Mouse (Mus musculus): ENCODE measurements around the gene Fam19a5. TPM values are rescaled to one million over a fixed set of nuclear protein-coding genes. Genes with fewer than 3 reads are reported as not detected.

Gene Fam19a5
- polyA plus RNA-seq, 1 experiment from 2014 or later = 0.58 TPM

- H3K27me3 ChIP-seq (replicated peaks; ENCODE audit: control insufficient read depth, insufficient read depth, low read length) = no peaks in the 10 kb centered on the region
- no peak overlapping the region for H3K4me2 ChIP-seq
- DNase-seq (ENCODE audit: low spot score) (no peak), ATAC-seq (replicated peaks; ENCODE audit: low FRiP score) (no peak)
- 0 out of 2 replicates have a peak, but pooled peaks cover 3% of the 10 kb centered on the region for H3K9me3 ChIP-seq (ENCODE audit: control insufficient read depth, low read length)
- WGBS = 91% methylated on average over 13 of the region's 13 CpGs
- no peaks in the 10 kb centered on the region for H3K36me3 ChIP-seq (ENCODE audit: control insufficient read depth, insufficient read depth, low read length)
- H3K9ac ChIP-seq (ENCODE audit: low read depth, low read length) = no peak overlapping the region
- H3K27ac ChIP-seq (ENCODE audit: low read depth, low read length) = no peak overlapping the region
- no peak overlapping the region for H3K4me3 ChIP-seq (ENCODE audit: low read depth, low read length)
- H3K4me1 ChIP-seq (replicated peaks; ENCODE audit: control insufficient read depth, insufficient read depth, low read length) = no peaks in the 10 kb centered on the region
Observed at GRCm38 (mm10) chr15:87666041-87666750, 122.1 kb downstream of the Fam19a5 start.

DNA sequence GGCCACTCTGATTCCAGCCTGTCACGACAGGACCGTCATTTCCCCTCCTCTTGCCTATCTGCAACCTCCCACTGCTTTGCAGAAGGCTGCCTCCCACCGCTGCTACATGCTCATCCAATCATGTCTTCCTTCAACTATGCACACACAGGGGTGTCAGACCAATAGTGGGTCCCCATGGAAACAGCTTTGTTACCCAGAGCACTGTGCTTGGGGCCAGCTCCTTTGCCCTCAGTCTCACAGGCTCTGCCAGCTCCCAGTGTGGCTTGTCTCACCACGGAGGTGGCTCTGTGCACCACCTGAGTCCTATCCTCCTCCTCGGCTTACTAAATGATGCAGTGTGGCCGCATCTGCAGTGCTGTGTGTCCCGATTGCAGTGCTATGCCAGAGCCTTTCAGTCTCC, 123.3 kb downstream of the Fam19a5 start:
- H3K27ac ChIP-seq (ENCODE audit: low read depth, low read length) = no peak overlapping the region
- no peaks in the 10 kb centered on the region for H3K36me3 ChIP-seq (ENCODE audit: control insufficient read depth, insufficient read depth, low read length)
- H3K27me3 ChIP-seq (replicated peaks; ENCODE audit: control insufficient read depth, insufficient read depth, low read length) = no peaks in the 10 kb centered on the region
- H3K4me1 ChIP-seq (replicated peaks; ENCODE audit: control insufficient read depth, insufficient read depth, low read length) = no peaks in the 10 kb centered on the region
- H3K4me2 ChIP-seq = no peak overlapping the region
- DNase-seq (ENCODE audit: low spot score) (no peak), ATAC-seq (replicated peaks; ENCODE audit: low FRiP score) (no peak)
- 0 out of 2 replicates have a peak, but pooled peaks cover 3% of the 10 kb centered on the region for H3K9me3 ChIP-seq (ENCODE audit: control insufficient read depth, low read length)
- WGBS = 79% methylated on average over 7 of the region's 7 CpGs
- H3K4me3 ChIP-seq (ENCODE audit: low read depth, low read length) = no peak overlapping the region
- H3K9ac ChIP-seq (ENCODE audit: low read depth, low read length) = no peak overlapping the region

DNA sequence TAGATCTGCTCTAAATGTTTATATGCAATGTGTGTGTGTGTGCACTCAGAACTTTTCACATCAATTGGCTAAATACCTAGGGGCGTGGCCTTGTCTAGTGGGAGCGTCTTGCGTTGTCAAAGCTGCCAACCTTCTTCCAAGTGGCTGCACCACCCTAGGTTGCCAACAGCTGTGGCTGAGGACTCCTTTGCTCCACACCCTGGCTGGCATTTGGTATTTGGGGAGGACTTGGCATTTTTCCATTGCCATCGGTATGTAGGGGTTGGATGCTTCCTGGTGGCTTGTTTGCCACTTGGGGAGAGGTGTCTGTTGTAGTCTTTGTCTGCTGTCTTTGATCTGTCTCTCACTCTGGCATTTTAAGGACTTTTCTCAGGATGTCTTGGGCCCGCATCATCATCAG, 124.0 kb downstream of the Fam19a5 start:
- H3K9ac ChIP-seq (ENCODE audit: low read depth, low read length) = no peak overlapping the region
- H3K4me3 ChIP-seq (ENCODE audit: low read depth, low read length) = no peak overlapping the region
- H3K9me3 ChIP-seq (ENCODE audit: control insufficient read depth, low read length) = 0 out of 2 replicates have a peak, but pooled peaks cover 3% of the 10 kb centered on the region
- H3K36me3 ChIP-seq (ENCODE audit: control insufficient read depth, insufficient read depth, low read length) = no peaks in the 10 kb centered on the region
- 81% methylated on average over 5 of the region's 5 CpGs for WGBS
- no peak for DNase-seq (ENCODE audit: low spot score)
- H3K4me1 ChIP-seq (replicated peaks; ENCODE audit: control insufficient read depth, insufficient read depth, low read length) = no peaks in the 10 kb centered on the region
- ATAC-seq (replicated peaks; ENCODE audit: low FRiP score) = no peak
- H3K27me3 ChIP-seq (replicated peaks; ENCODE audit: control insufficient read depth, insufficient read depth, low read length) = no peaks in the 10 kb centered on the region
- no peak overlapping the region for H3K4me2 ChIP-seq
- no peak overlapping the region for H3K27ac ChIP-seq (ENCODE audit: low read depth, low read length)

GRCm38 (mm10) chr15:87671929-87672328, 127.8 kb downstream of the Fam19a5 start:
- Histone ChIP-seq H3K27me3 (replicated peaks; ENCODE audit: control insufficient read depth, insufficient read depth, low read length) (no peaks in the 10 kb centered on the region), H3K4me1 (replicated peaks; ENCODE audit: control insufficient read depth, insufficient read depth, low read length) (no peaks in the 10 kb centered on the region), H3K36me3 (ENCODE audit: control insufficient read depth, insufficient read depth, low read length) (no peaks in the 10 kb centered on the region), H3K4me3 (ENCODE audit: low read depth, low read length) (no peak overlapping the region), H3K27ac (ENCODE audit: low read depth, low read length) (no peak overlapping the region), H3K9ac (ENCODE audit: low read depth, low read length) (no peak overlapping the region), H3K4me2 (no peak overlapping the region), H3K9me3 (ENCODE audit: control insufficient read depth, low read length) (no peaks in the 10 kb centered on the region)
- DNase-seq (ENCODE audit: low spot score) = no peak
- WGBS = 82% methylated on average over 9 of the region's 9 CpGs
- no peak for ATAC-seq (replicated peaks; ENCODE audit: low FRiP score)

DNA sequence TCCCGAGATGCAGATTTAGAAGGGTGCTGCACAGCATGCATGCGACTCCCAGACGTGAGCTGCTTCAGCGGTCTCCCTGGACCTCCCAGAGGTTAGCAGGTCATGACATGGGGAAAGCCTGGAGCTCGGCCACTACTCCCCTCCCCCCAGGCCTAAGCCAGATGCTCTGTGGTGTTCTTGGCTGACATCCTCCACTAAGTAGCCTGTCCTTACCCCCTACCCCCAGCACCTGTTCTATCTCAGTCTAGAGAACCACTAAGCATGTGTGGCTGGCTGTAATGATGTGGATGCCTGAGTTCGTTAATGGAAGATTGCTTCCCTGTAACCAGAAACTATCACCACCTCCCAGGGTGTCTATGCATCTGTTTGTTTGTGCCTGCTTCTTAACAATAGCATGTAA, 134.6 kb downstream of the Fam19a5 start:
- ATAC-seq (replicated peaks; ENCODE audit: low FRiP score) (no peak), DNase-seq (ENCODE audit: low spot score) (no peak)
- Histone ChIP-seq H3K4me2 (no peak overlapping the region), H3K4me1 (replicated peaks; ENCODE audit: control insufficient read depth, insufficient read depth, low read length) (no peaks in the 10 kb centered on the region), H3K27me3 (replicated peaks; ENCODE audit: control insufficient read depth, insufficient read depth, low read length) (no peaks in the 10 kb centered on the region), H3K4me3 (ENCODE audit: low read depth, low read length) (no peak overlapping the region), H3K27ac (ENCODE audit: low read depth, low read length) (no peak overlapping the region), H3K36me3 (ENCODE audit: control insufficient read depth, insufficient read depth, low read length) (no peaks in the 10 kb centered on the region), H3K9ac (ENCODE audit: low read depth, low read length) (no peak overlapping the region), H3K9me3 (ENCODE audit: control insufficient read depth, low read length) (no peaks in the 10 kb centered on the region)
- 57% methylated on average over 6 of the region's 6 CpGs for WGBS

- ATAC-seq (replicated peaks; ENCODE audit: low FRiP score) = no peak
- no peaks in the 10 kb centered on the region for H3K4me1 ChIP-seq (replicated peaks; ENCODE audit: control insufficient read depth, insufficient read depth, low read length)
- H3K27me3 ChIP-seq (replicated peaks; ENCODE audit: control insufficient read depth, insufficient read depth, low read length) = no peaks in the 10 kb centered on the region
- DNase-seq (ENCODE audit: low spot score) = no peak
- H3K27ac ChIP-seq (ENCODE audit: low read depth, low read length) = no peak overlapping the region
- H3K4me2 ChIP-seq = no peak overlapping the region
- H3K9me3 ChIP-seq (ENCODE audit: control insufficient read depth, low read length) = no peaks in the 10 kb centered on the region
- no peak overlapping the region for H3K4me3 ChIP-seq (ENCODE audit: low read depth, low read length)
- H3K9ac ChIP-seq (ENCODE audit: low read depth, low read length) = no peak overlapping the region
- WGBS = 76% methylated on average over 3 of the region's 3 CpGs
- no peaks in the 10 kb centered on the region for H3K36me3 ChIP-seq (ENCODE audit: control insufficient read depth, insufficient read depth, low read length)
Observed at GRCm38 (mm10) chr15:87682410-87682809, 138.3 kb downstream of the Fam19a5 start.

- Histone ChIP-seq H3K36me3 (ENCODE audit: control insufficient read depth, insufficient read depth, low read length) (no peaks in the 10 kb centered on the region), H3K27ac (ENCODE audit: low read depth, low read length) (no peak overlapping the region), H3K9me3 (ENCODE audit: control insufficient read depth, low read length) (no peaks in the 10 kb centered on the region), H3K27me3 (replicated peaks; ENCODE audit: control insufficient read depth, insufficient read depth, low read length) (no peaks in the 10 kb centered on the region), H3K4me3 (ENCODE audit: low read depth, low read length) (no peak overlapping the region), H3K4me2 (no peak overlapping the region), H3K4me1 (replicated peaks; ENCODE audit: control insufficient read depth, insufficient read depth, low read length) (no peaks in the 10 kb centered on the region), H3K9ac (ENCODE audit: low read depth, low read length) (no peak overlapping the region)
- 65% methylated on average over 10 of the region's 10 CpGs for WGBS
- ATAC-seq (replicated peaks; ENCODE audit: low FRiP score) (no peak), DNase-seq (ENCODE audit: low spot score) (no peak)
Observed at GRCm38 (mm10) chr15:87686415-87687040, 142.4 kb downstream of the Fam19a5 start.

GRCm38 (mm10) chr15:87691271-87691955, 147.3 kb downstream of the Fam19a5 start:
- H3K4me2 ChIP-seq = no peak overlapping the region
- no peaks in the 10 kb centered on the region for H3K27me3 ChIP-seq (replicated peaks; ENCODE audit: control insufficient read depth, insufficient read depth, low read length)
- no peak for DNase-seq (ENCODE audit: low spot score)
- no peaks in the 10 kb centered on the region for H3K36me3 ChIP-seq (ENCODE audit: control insufficient read depth, insufficient read depth, low read length)
- no peak overlapping the region for H3K27ac ChIP-seq (ENCODE audit: low read depth, low read length)
- no peak overlapping the region for H3K9ac ChIP-seq (ENCODE audit: low read depth, low read length)
- no peaks in the 10 kb centered on the region for H3K4me1 ChIP-seq (replicated peaks; ENCODE audit: control insufficient read depth, insufficient read depth, low read length)
- WGBS = 83% methylated on average over 15 of the region's 15 CpGs
- H3K4me3 ChIP-seq (ENCODE audit: low read depth, low read length) = no peak overlapping the region
- no peaks in the 10 kb centered on the region for H3K9me3 ChIP-seq (ENCODE audit: control insufficient read depth, low read length)
- no peak for ATAC-seq (replicated peaks; ENCODE audit: low FRiP score)

Data from liver, embryonic 11.5 days (tissue).